Mouse (Mus musculus) brown adipose tissue, adult 24 weeks (tissue): ENCODE measurements around the gene Zfp804b. TPM values are rescaled to one million over a fixed set of nuclear protein-coding genes. Genes with fewer than 3 reads are reported as not detected.
A peak's percentile ranks its signal among the peaks of the same experiment; 100 is the strongest.
"Not testable (repeated sequence)": the region's sequence is repeated elsewhere in the genome, so short reads cannot be mapped to it uniquely, and the experiment has no call there.

Source experiments
- H3K27ac ChIP-seq: fragments of 200-500 bp; replicated peaks from 2 replicates; pipeline ENCODE4 v1.5.1; 2012; ENCODE audit warnings: low read depth, mild to moderate bottlenecking, low read length
- H3K4me1 ChIP-seq: fragments of 200-500 bp; 2 replicates; pipeline ENCODE4 v1.6.1; 2012; ENCODE audit warnings: low read length, mixed read lengths; ENCODE audit not compliant: control insufficient read depth, insufficient read depth, insufficient read length
- H3K4me3 ChIP-seq: fragments of 200-500 bp; 2 replicates; pipeline ENCODE4 v1.5.1; 2012; ENCODE audit warnings: low read depth, mild to moderate bottlenecking, low read length, moderate library complexity; ENCODE audit not compliant: insufficient read depth
- polyA plus RNA-seq: library from polyadenylated mRNA; stranded (reverse); fragments of >200 nt; gene quantifications from 2 replicates; pipeline ENCODE4 v1.2.4, GENCODE M21; 2012; ENCODE audit not compliant: missing spikeins, insufficient read depth, insufficient read length

Gene Zfp804b
- polyA plus RNA-seq: not detected in 2 replicates

DNA sequence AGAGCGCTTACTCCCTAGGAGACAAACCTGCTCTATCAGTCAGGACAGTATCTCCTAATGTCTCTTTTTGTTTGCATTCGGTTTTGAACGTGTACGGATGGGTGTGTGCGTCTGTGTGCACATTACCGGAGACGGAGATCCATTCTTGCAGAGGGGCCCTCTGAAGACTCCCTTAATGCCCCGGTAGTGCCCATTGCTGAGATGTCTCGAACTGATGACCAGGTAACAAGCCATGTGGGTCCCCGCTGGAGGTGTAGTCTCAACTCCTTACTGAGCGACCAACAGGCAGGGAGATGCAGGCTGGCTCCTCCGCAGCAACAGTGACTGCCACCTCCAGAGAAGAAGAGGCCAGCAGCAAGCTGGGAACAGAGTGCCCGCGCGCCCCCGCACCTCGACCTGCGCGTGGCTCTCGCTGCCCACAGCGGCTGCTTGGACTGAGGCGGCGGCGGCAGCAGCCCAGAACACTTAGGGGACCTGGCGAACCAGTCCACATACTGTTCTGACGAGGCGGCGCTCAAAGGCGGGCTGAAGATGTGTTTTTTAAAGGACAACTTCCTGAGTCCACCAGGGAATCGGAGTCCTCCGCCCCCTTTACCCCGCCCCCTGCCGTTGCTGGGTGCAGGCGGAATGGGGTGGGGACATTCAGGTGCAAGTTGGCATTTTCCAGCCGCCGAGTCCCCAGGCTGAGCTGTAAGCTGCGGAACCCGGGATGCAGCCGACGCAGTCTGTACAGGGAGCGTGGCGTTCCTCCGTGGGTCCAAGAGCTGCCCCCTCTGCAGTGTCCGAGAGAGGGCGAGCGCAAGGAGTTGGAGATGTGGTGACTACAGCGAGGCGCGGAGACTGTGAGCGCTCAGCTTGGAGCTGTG is at the start of gene Zfp804b:
Gene Zfp804b, minus strand, starts transcription at position 612 of the 866 bp plus-strand sequence.
- Histone ChIP-seq H3K27ac (no peak within 1 kb of the TSS), H3K4me1 (no peaks in the 10 kb centered on the region), H3K4me3 (peak within 1 kb of the TSS; percentile 26)

DNA sequence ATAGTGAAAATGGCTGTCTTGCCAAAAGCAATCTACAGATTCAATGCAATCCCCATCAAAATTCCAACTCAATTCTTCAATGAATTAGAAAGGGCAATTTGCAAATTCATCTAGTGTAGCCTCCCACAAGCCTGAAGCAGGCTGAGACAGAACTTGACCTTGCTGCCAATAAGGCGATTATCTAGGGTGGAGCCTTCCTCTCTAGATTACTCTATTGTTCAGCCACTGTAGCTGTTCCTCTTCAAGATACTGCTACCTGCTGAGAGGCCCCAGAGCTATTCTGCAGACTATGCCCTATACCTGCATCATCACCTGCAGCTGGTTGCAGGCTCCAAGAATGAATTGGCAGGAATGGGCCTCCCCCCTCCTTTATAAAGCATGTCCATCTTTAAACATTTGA is 20.1 kb upstream of the Zfp804b start:
- not testable (repeated sequence) for H3K4me1 ChIP-seq, H3K27ac ChIP-seq, H3K4me3 ChIP-seq

GRCm38 (mm10) chr5:7345011-7345389 is 444 bp upstream of the Zfp804b start:
- peak overlapping the region; percentile 26 for H3K4me3 ChIP-seq
- H3K4me1 ChIP-seq: no peaks in the 10 kb centered on the region
- H3K27ac ChIP-seq: no peak overlapping the region

GRCm38 (mm10) chr5:7325594-7325993 is 19.0 kb downstream of the Zfp804b start:
- Histone ChIP-seq H3K4me1 (no peaks in the 10 kb centered on the region), H3K27ac (no peak overlapping the region), H3K4me3 (no peak overlapping the region)

- H3K27ac ChIP-seq: no peak within 1 kb of the TSS
- no peaks in the 10 kb centered on the region for H3K4me1 ChIP-seq
- H3K4me3 ChIP-seq: no peak within 1 kb of the TSS
Observed at GRCm38 (mm10) chr5:7303819-7304218, 40.7 kb downstream of the Zfp804b start, which contains the start of gene Tex47. Tex47 (plus strand) TSS chr5:7304119.

- Histone ChIP-seq H3K4me3 (no peak overlapping the region), H3K27ac (no peak overlapping the region), H3K4me1 (no peaks in the 10 kb centered on the region)
Observed at GRCm38 (mm10) chr5:7302969-7303368, 41.6 kb downstream of the Zfp804b start.

GRCm38 (mm10) chr5:7284336-7284735 is 60.2 kb downstream of the Zfp804b start:
- H3K27ac ChIP-seq: no peak overlapping the region
- no peak overlapping the region for H3K4me3 ChIP-seq
- no peaks in the 10 kb centered on the region for H3K4me1 ChIP-seq

DNA sequence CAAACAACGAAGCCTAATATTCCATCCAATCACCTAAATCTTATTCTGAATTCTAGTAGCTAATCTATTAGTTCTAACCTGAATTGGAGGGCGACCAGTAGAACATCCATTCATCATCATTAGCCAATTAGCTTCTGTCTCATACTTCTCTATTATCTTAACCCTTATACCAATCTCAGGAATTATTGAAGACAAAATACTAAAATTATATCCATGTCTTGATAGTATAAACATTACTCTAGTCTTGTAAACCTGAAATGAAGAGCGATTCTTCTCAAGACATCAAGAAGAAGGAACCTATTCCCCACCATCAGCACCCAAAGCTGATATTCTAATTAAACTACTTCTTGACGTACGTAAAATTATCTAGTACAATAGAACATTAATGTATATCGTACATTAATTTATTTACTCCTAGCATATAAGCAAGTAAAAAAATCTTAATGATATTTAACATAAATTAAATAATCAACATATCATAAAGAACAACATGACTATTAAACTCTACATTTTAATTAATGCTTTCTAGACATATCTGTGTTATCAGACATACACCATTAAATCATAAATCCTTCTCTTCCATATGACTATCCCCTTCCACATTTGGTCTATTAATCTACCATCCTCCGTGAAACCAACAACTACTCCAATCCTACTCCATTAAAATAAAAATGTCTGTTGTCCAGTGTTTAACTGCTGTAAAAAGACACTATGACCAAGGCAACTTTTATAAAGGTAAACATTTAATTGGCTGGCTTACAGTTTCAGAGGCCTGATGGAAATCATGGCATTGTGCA is 67.7 kb downstream of the Zfp804b start:
- H3K4me3 ChIP-seq: no peak overlapping the region

DNA sequence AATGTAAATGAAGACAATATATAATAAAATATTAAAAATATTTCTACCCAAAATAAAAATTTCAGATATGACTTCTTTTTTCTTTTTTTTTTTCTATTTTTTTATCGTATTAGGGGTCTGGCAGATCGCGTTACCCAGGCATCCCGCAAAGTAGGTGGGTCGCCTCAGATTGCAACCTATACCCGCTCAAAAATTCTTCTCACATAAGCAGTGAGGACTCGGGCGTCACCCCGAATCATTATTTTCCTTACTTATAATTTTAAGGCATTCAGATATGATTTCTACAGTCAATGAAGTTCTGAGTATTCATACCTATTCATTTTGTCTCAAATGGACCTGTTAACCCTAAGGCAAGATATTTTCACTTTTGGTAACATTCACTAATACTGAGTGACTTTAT is 167.0 kb downstream of the Zfp804b start:
- no peaks in the 10 kb centered on the region for H3K4me1 ChIP-seq
- H3K27ac ChIP-seq: no peak overlapping the region
- no peak overlapping the region for H3K4me3 ChIP-seq

More for the DNA sequence above, 67.7 kb downstream of the Zfp804b start:
- Histone ChIP-seq H3K27ac (no peak overlapping the region), H3K4me1 (no peaks in the 10 kb centered on the region)

DNA sequence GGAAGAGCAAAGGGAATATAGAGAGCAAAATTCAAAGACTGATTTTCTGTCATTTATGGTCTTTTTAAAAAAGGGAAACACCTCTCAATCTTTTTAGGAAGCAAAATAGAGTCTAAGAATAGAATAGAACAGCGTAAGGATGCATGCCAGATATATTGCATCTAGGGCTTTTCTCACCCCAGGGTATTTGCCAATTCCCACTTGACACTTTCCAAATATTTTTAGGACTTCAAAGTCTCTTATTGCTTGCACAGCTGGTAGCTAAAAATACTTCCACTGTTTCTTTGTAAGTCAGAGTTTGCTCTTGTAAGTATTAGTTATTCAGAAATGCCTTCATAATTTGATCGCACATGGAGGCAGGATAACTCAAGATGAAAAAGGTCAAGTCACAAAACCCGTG is 204.9 kb downstream of the Zfp804b start:
- H3K4me1 ChIP-seq: no peaks in the 10 kb centered on the region
- H3K4me3 ChIP-seq: no peak overlapping the region
- H3K27ac ChIP-seq: no peak overlapping the region

DNA sequence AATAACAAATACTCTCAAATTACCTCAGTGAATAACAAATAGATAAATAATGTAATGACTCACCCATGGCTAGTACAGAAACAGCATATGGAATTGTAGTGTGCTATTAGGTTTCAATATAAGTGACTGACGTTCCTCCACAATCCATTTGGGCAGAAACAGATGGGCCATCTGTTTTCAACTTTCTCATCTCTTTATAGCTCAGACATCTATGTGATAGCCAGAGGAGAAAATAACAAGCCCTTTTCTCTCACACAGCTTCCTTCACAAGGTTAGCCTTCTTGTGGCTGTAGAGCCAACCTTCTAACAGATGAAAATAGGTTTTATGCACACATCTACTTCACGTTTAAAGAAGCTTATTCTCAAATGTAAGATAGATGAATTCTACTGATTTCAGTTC is 242.2 kb downstream of the Zfp804b start:
- Histone ChIP-seq H3K4me1 (no peaks in the 10 kb centered on the region), H3K4me3 (no peak overlapping the region), H3K27ac (no peak overlapping the region)

GRCm38 (mm10) chr5:7073936-7074631 is 270.5 kb downstream of the Zfp804b start:
- H3K4me3 ChIP-seq: no peak overlapping the region
- no peaks in the 10 kb centered on the region for H3K4me1 ChIP-seq
- H3K27ac ChIP-seq: no peak overlapping the region

- H3K27ac ChIP-seq: no peak overlapping the region
- H3K4me3 ChIP-seq: no peak overlapping the region
- H3K4me1 ChIP-seq: no peaks in the 10 kb centered on the region
Observed at GRCm38 (mm10) chr5:7007468-7007867, 337.1 kb downstream of the Zfp804b start.

GRCm38 (mm10) chr5:6983993-6984392 is 360.6 kb downstream of the Zfp804b start:
- Histone ChIP-seq H3K4me1 (no peaks in the 10 kb centered on the region), H3K4me3 (no peak overlapping the region), H3K27ac (no peak overlapping the region)

GRCm38 (mm10) chr5:6934837-6935236 is 409.7 kb downstream of the Zfp804b start:
- Histone ChIP-seq H3K27ac (no peak overlapping the region), H3K4me1 (no peaks in the 10 kb centered on the region), H3K4me3 (no peak overlapping the region)
